Mouse (Mus musculus) spleen, adult 2 months (tissue): ENCODE data around the gene Clptm1l.

Source experiments
- CTCF ChIP-seq: fragments of 200-500 bp; IDR thresholded peaks from 2 replicates; pipeline ENCODE4 v1.5.1; 2011; ENCODE audit warnings: mild to moderate bottlenecking, inconsistent platforms; ENCODE audit not compliant: insufficient read depth, insufficient read length, insufficient replicate concordance; ENCODE audit errors: extremely low read depth
- POLR2A ChIP-seq: fragments of 200-500 bp; IDR thresholded peaks from 2 replicates; pipeline ENCODE4 v1.6.1; 2011; ENCODE audit warnings: low read depth, low read length, inconsistent platforms

DNA sequence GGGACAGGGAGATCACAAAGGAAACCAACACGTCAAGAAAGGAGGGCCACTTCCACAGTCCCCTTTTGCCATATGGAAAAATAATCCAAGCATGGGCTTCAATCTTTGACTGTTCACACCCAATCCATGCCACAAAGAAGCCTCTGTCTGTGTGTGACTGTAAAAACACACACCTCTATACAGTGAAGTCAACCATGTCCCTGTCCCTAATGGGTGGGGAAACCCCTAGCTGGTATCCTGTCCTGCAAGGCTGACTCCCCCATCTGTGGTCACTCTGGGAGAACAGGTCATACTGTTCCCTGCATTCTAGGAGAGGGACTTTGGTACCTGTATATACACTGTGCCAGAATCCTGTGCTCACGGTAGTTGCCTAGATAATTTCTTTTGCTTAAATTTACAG lies 26.5 kb upstream of the Clptm1l start:
- TF ChIP-seq CTCF (no peak), POLR2A (no peak)
